Mouse (Mus musculus) olfactory bulb, adult 2 months (tissue): Measurements from ENCODE around the gene Nav2. TPM values are rescaled to one million over a fixed set of nuclear protein-coding genes. Genes with fewer than 3 reads are reported as not detected.
A peak's percentile ranks its signal among the peaks of the same experiment; 100 is the strongest.

Experiments used
- H3K27ac ChIP-seq: fragments of 200-500 bp; 2 replicates; pipeline ENCODE4 v1.5.1; 2012; ENCODE audit warnings: low read depth, low read length; ENCODE audit not compliant: insufficient read depth
- H3K4me1 ChIP-seq: fragments of 200-500 bp; 2 replicates; pipeline ENCODE4 v1.6.1; 2012; ENCODE audit warnings: low read length; ENCODE audit not compliant: control insufficient read depth, insufficient read depth
- H3K4me3 ChIP-seq: fragments of 200-500 bp; 2 replicates; pipeline ENCODE4 v1.5.1; 2012; ENCODE audit warnings: mild to moderate bottlenecking, low read depth, low read length, moderate library complexity; ENCODE audit not compliant: insufficient read depth
- CTCF ChIP-seq: fragments of 200-500 bp; IDR thresholded peaks from 2 replicates; pipeline ENCODE4 v1.5.1; 2012; ENCODE audit warnings: low read depth, mild to moderate bottlenecking, low read length, moderate library complexity; ENCODE audit not compliant: insufficient read depth
- POLR2A ChIP-seq: fragments of 200-500 bp; IDR thresholded peaks from 2 replicates; pipeline ENCODE4 v1.6.1; 2012; ENCODE audit warnings: mild to moderate bottlenecking, low read depth, low read length, moderate library complexity; ENCODE audit not compliant: insufficient read depth
- WGBS: fragments of 180-500 bp; shearing (Covaris S2); methylation state at CpG from one replicate; pipeline ENCODE4 v1.1.7; 2018; 5-methylcytosine and 5-hydroxymethylcytosine counted together
- polyA plus RNA-seq: library from polyadenylated mRNA; stranded (reverse); fragments of >200 nt; gene quantifications from 2 replicates; pipeline ENCODE4 v1.2.4, GENCODE M21; 2012; ENCODE audit warnings: low replicate concordance; ENCODE audit not compliant: missing spikeins, insufficient read depth, insufficient read length

The Nav2 gene
- polyA plus RNA-seq, 1 experiment: 57.3 TPM

GRCm38 (mm10) chr7:48883525-48884265 lies 24.8 kb upstream of the Nav2 start:
- Histone ChIP-seq H3K4me1 (peaks cover 14% of the 10 kb centered on the region), H3K27ac (no peak overlapping the region), H3K4me3 (no peak overlapping the region)
- TF ChIP-seq CTCF (no peak), POLR2A (no peak)
- 91% methylated on average over 4 of the region's 4 CpGs for WGBS

- 90% methylated on average over 5 of the region's 5 CpGs for WGBS
- TF ChIP-seq CTCF: no peak
- TF ChIP-seq POLR2A: no peak
- no peak overlapping the region for H3K27ac ChIP-seq
- no peak overlapping the region for H3K4me3 ChIP-seq
- H3K4me1 ChIP-seq: peaks cover 14% of the 10 kb centered on the region
Observed at GRCm38 (mm10) chr7:48884266-48884611, 24.3 kb upstream of the Nav2 start.

- Histone ChIP-seq H3K27ac (no peak overlapping the region), H3K4me3 (no peak overlapping the region), H3K4me1 (no peaks in the 10 kb centered on the region)
- WGBS: 75% methylated on average over 8 of the region's 8 CpGs
- TF ChIP-seq POLR2A (no peak), CTCF (no peak)
Observed at GRCm38 (mm10) chr7:48887973-48888372, 20.5 kb upstream of the Nav2 start.

- Histone ChIP-seq H3K4me3 (no peak overlapping the region), H3K27ac (no peak overlapping the region), H3K4me1 (no peaks in the 10 kb centered on the region)
- WGBS: 95% methylated on average over 2 of the region's 2 CpGs
- no peak for TF ChIP-seq POLR2A
- no peak for TF ChIP-seq CTCF
Observed at GRCm38 (mm10) chr7:48888751-48889150, 19.8 kb upstream of the Nav2 start.

GRCm38 (mm10) chr7:48891029-48891428 lies 17.5 kb upstream of the Nav2 start:
- Histone ChIP-seq H3K4me3 (no peak overlapping the region), H3K4me1 (peaks cover 8% of the 10 kb centered on the region), H3K27ac (no peak overlapping the region)
- no peak for TF ChIP-seq POLR2A
- TF ChIP-seq CTCF: no peak
- 65% methylated on average over 5 of the region's 5 CpGs for WGBS

- TF ChIP-seq CTCF (no peak), POLR2A (no peak)
- peaks cover 18% of the 10 kb centered on the region for H3K4me1 ChIP-seq
- WGBS: 90% methylated on average over 7 of the region's 7 CpGs
- no peak overlapping the region for H3K4me3 ChIP-seq
- no peak overlapping the region for H3K27ac ChIP-seq
Observed at GRCm38 (mm10) chr7:48893093-48893492, 15.4 kb upstream of the Nav2 start.

GRCm38 (mm10) chr7:48894152-48894551 lies 14.4 kb upstream of the Nav2 start:
- H3K4me3 ChIP-seq: no peak overlapping the region
- TF ChIP-seq CTCF (peak; percentile 62), POLR2A (no peak)
- no peak overlapping the region for H3K27ac ChIP-seq
- peaks cover 26% of the 10 kb centered on the region for H3K4me1 ChIP-seq
- WGBS: 3% methylated on average over 6 of the region's 6 CpGs

GRCm38 (mm10) chr7:48894763-48895162 lies 13.8 kb upstream of the Nav2 start:
- 74% methylated on average over 6 of the region's 6 CpGs for WGBS
- TF ChIP-seq POLR2A (no peak), CTCF (no peak)
- no peak overlapping the region for H3K4me3 ChIP-seq

GRCm38 (mm10) chr7:48895475-48895874 lies 13.0 kb upstream of the Nav2 start:
- TF ChIP-seq CTCF (no peak), POLR2A (no peak)
- peaks cover 33% of the 10 kb centered on the region for H3K4me1 ChIP-seq
- H3K4me3 ChIP-seq: no peak overlapping the region
- H3K27ac ChIP-seq: no peak overlapping the region; the same call in 1 of the 2 replicates
- WGBS: 73% methylated on average over 4 of the region's 4 CpGs

More at GRCm38 (mm10) chr7:48894763-48895162, 13.8 kb upstream of the Nav2 start:
- Histone ChIP-seq H3K4me1 (peaks cover 29% of the 10 kb centered on the region), H3K27ac (no peak overlapping the region)
